Mouse (Mus musculus) liver, embryonic 14.5 days (tissue): ENCODE results near the gene B3gnt6.

ENCODE experiments used
- CTCF ChIP-seq: IDR thresholded peaks from 2 replicates; pipeline ENCODE4 v1.5.1; 2016; ENCODE audit warnings: antibody characterized with exemption, low read depth, control low read depth
- EP300 ChIP-seq: IDR thresholded peaks from 2 replicates; pipeline ENCODE4 v1.6.1; 2016; ENCODE audit warnings: antibody characterized with exemption, low read depth

GRCm38 (mm10) chr7:98188680-98189079, 10.6 kb downstream of the B3gnt6 start:
- no peak for TF ChIP-seq EP300
- TF ChIP-seq CTCF = no peak
